Comparison of ENCODE assay signal across 8 mouse cellular contexts in the genomic region with DNA sequence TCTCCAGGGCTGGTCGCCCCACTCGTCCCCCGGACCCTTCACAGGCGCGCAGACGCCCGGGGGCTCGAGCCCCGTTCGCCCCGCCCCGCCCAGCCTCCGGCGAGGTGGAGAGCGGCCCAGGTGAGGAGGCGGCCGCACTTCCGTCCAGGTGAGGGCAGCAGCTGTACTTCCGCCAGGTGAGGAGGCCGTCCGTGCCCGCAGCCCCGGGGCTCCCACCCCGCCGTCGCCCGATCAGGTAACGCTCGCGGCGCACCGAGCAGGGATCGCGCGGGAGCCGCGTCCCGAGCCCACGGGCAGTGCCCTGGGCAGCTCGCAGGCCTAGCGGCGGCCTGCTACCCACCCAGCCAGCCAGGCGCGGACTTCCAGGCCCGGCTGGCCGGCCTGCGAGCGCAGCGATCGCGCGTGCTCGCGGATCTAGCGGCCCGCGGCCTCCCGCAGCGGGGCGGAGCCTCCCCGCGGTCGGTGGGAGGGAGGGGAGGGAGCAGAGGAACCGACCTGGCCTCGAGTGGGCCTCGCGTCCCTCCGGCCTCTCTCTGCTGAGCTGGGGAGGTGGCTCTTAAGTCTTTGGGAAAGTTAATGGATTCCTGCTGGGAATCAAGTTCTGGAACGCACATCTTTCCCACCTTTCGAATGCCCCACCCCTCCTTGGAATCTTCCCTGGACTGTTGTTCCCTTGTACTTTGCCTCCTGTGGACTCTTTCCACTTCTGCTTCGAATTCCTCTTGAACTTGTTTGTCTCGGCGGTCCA. TPM values are rescaled to one million over a fixed set of nuclear protein-coding genes. Genes with fewer than 3 reads are reported as not detected.
DNase-seq lines count a peak whose midpoint lies in the region; ATAC-seq lines count a peak whose summit lies in the region.

Gene Patj, plus strand, starts transcription at position 96 of the 748 bp plus-strand sequence.

- ATAC-seq in inflammation-experienced regulatory T-cells, adult 6 months, result peak; percentile 81
- ATAC-seq in megakaryocyte, adult 5-6 weeks (ENCODE audit: poor library complexity, severe bottlenecking), result peak; percentile 85

- peak; percentile 93 for DNase-seq in ZHBTc4 (ENCODE audit: low read depth, low spot score)
- DNase-seq in embryo, embryonic 10 days (ENCODE audit: low spot score), result peak; percentile 46
- DNase-seq in gastrocnemius, postnatal 25 days, result peak; percentile 33
- DNase-seq in left cerebral cortex, adult 8-10 months (ENCODE audit: low spot score in 2 of 2), result peak; percentile 36 to 59
- peak; percentile 40 to 69 for DNase-seq in right cerebral cortex, adult 2 months (ENCODE audit: low spot score in 2 of 2)
- DNase-seq in urinary bladder, postnatal 25 days (ENCODE audit: low spot score), result peak; percentile 64

RNA-seq across cellular contexts. Expression of gene Patj, which starts in this region (rescaled TPM):
- total RNA-seq in gastrocnemius, postnatal 25 days (2021), result 1 to 10 TPM; 1.6 to 2.6 TPM
- polyA plus RNA-seq in inflammation-experienced regulatory T-cells, adult 6 months (2017; shearing (Covaris generic)), result 10 to 100 TPM in 2 of 3 experiments, 1 to 10 TPM in 1; 7.2 to 26.4 (median 22.9) TPM
- 10 to 100 TPM; 11.8 to 20.9 (median 16.6) TPM for total RNA-seq in left cerebral cortex, adult 8-10 months (2022)
- 0.60 and 3.0 TPM in 2 replicates for total RNA-seq in megakaryocyte, adult 5-6 weeks (2015)
- 3.0 and 4.0 TPM in 2 replicates for total RNA-seq in megakaryocyte, adult 5-6 weeks (2017)

Comparison
In these comparisons a context has a peak if more than half of its experiments do, and no peak if none do; other contexts are left out.
1. Peak in every context shown above with its lines: DNase-seq and ATAC-seq.
2. DNase-seq: peak in every context shown above with its lines; median percentile 93 in ZHBTc4; 64 in urinary bladder, postnatal 25 days; 54 in right cerebral cortex, adult 2 months; 48 in left cerebral cortex, adult 8-10 months; 46 in embryo, embryonic 10 days; 33 in gastrocnemius, postnatal 25 days.